Mouse (Mus musculus): ENCODE measurements around the gene Aox1. TPM values are rescaled to one million over a fixed set of nuclear protein-coding genes. Genes with fewer than 3 reads are reported as not detected.

Gene Aox1
- polyA plus RNA-seq, 1 experiment from 2014 or later, result 0.15 TPM

- ATAC-seq (ENCODE audit: low FRiP score, low TSS enrichment) (no peak), DNase-seq (ENCODE audit: low spot score) (no peak)
- no peak overlapping the region for H3K27ac ChIP-seq (replicated peaks)
- H3K36me3 ChIP-seq (ENCODE audit: control insufficient read depth, insufficient read depth, low read length), result no peaks in the 10 kb centered on the region
- no peak overlapping the region for H3K9ac ChIP-seq (ENCODE audit: low read length)
- no peaks in the 10 kb centered on the region for H3K27me3 ChIP-seq (ENCODE audit: control insufficient read depth, insufficient read depth, low read length)
- H3K4me2 ChIP-seq (replicated peaks; ENCODE audit: low read depth), result no peak overlapping the region
- TF ChIP-seq EP300 (optimal IDR thresholded peaks at IDR 0.05) (no peak), CTCF (IDR thresholded peaks at IDR 0.05; ENCODE audit: low read depth) (no peak)
- no peaks in the 10 kb centered on the region for H3K9me3 ChIP-seq (ENCODE audit: control insufficient read depth, low read length)
- no peak overlapping the region for H3K4me3 ChIP-seq (ENCODE audit: low read depth, low read length)
- no peaks in the 10 kb centered on the region for H3K4me1 ChIP-seq (replicated peaks; ENCODE audit: control insufficient read depth, insufficient read depth)
These were observed 83.7 kb downstream of the Aox1 start for GRCm38 (mm10) chr1:58113441-58113840.

- Histone ChIP-seq H3K27ac (replicated peaks) (no peak overlapping the region), H3K4me3 (ENCODE audit: low read depth, low read length) (no peak overlapping the region), H3K9me3 (ENCODE audit: control insufficient read depth, low read length) (no peaks in the 10 kb centered on the region), H3K4me1 (replicated peaks; ENCODE audit: control insufficient read depth, insufficient read depth) (no peaks in the 10 kb centered on the region), H3K4me2 (replicated peaks; ENCODE audit: low read depth) (no peak overlapping the region), H3K27me3 (ENCODE audit: control insufficient read depth, insufficient read depth, low read length) (no peaks in the 10 kb centered on the region), H3K9ac (ENCODE audit: low read length) (no peak overlapping the region), H3K36me3 (ENCODE audit: control insufficient read depth, insufficient read depth, low read length) (no peaks in the 10 kb centered on the region)
- WGBS, result 43% methylated on average over 6 of the region's 6 CpGs
- TF ChIP-seq EP300 (optimal IDR thresholded peaks at IDR 0.05) (no peak), CTCF (IDR thresholded peaks at IDR 0.05; ENCODE audit: low read depth) (no peak)
- no peak for ATAC-seq (ENCODE audit: low FRiP score, low TSS enrichment)
- no peak for DNase-seq (ENCODE audit: low spot score)
These were observed 84.4 kb downstream of the Aox1 start for GRCm38 (mm10) chr1:58114021-58114560.

DNA sequence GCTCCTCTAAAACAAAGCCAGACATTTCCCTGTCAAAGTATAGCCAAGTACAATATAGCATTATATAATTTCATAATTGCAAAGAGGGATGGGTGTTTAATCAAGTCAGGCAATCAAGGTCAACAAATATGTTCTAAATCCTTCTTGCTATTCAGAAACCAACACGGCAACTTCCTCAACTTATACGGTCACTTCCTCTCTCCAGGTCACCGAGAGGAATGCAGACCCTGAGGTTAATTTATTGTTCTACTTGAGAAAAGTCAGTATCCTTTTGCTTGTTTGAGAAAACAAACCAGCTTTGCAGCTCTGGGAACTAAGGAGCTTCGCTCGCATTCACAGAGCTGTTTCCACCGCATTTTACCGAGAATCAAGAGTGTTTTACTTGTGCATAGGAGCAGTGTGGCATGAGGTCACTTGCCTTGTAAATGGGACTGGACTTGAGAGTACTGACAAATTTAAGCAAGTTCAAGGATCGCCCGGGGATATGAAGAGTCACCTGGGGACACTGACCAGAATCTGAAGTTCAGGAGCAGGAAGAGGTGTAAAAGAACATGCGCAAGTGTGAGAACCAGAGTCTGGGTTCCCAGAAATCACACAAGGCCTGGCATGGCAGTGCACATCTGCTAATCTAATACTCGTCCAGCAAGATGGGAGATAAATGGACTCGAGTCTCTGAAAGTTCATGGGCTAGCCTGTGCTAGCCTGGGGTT is 85.1 kb downstream of the Aox1 start:
- WGBS, result 57% methylated on average over 12 of the region's 12 CpGs
- Histone ChIP-seq H3K4me3 (ENCODE audit: low read depth, low read length) (no peak overlapping the region), H3K4me2 (replicated peaks; ENCODE audit: low read depth) (no peak overlapping the region), H3K36me3 (ENCODE audit: control insufficient read depth, insufficient read depth, low read length) (no peaks in the 10 kb centered on the region), H3K9me3 (ENCODE audit: control insufficient read depth, low read length) (no peaks in the 10 kb centered on the region), H3K4me1 (replicated peaks; ENCODE audit: control insufficient read depth, insufficient read depth) (no peaks in the 10 kb centered on the region), H3K27ac (replicated peaks) (no peak overlapping the region), H3K9ac (ENCODE audit: low read length) (no peak overlapping the region), H3K27me3 (ENCODE audit: control insufficient read depth, insufficient read depth, low read length) (no peaks in the 10 kb centered on the region)
- no peak for ATAC-seq (ENCODE audit: low FRiP score, low TSS enrichment)
- DNase-seq (ENCODE audit: low spot score), result no peak
- TF ChIP-seq EP300 (optimal IDR thresholded peaks at IDR 0.05) (no peak), CTCF (IDR thresholded peaks at IDR 0.05; ENCODE audit: low read depth) (no peak)

- ATAC-seq (ENCODE audit: low FRiP score, low TSS enrichment) (no peak), DNase-seq (ENCODE audit: low spot score) (no peak)
- no peaks in the 10 kb centered on the region for H3K9me3 ChIP-seq (ENCODE audit: control insufficient read depth, low read length)
- no peak overlapping the region for H3K4me2 ChIP-seq (replicated peaks; ENCODE audit: low read depth)
- H3K4me1 ChIP-seq (replicated peaks; ENCODE audit: control insufficient read depth, insufficient read depth), result no peaks in the 10 kb centered on the region
- H3K9ac ChIP-seq (ENCODE audit: low read length), result no peak overlapping the region
- WGBS, result 89% methylated on average over 3 of the region's 3 CpGs
- no peaks in the 10 kb centered on the region for H3K36me3 ChIP-seq (ENCODE audit: control insufficient read depth, insufficient read depth, low read length)
- H3K4me3 ChIP-seq (ENCODE audit: low read depth, low read length), result no peak overlapping the region
- no peaks in the 10 kb centered on the region for H3K27me3 ChIP-seq (ENCODE audit: control insufficient read depth, insufficient read depth, low read length)
- no peak overlapping the region for H3K27ac ChIP-seq (replicated peaks)
- TF ChIP-seq EP300 (optimal IDR thresholded peaks at IDR 0.05) (no peak), CTCF (IDR thresholded peaks at IDR 0.05; ENCODE audit: low read depth) (no peak)
These were observed 88.5 kb downstream of the Aox1 start for GRCm38 (mm10) chr1:58118231-58118630.

- DNase-seq (ENCODE audit: low spot score) (no peak), ATAC-seq (ENCODE audit: low FRiP score, low TSS enrichment) (no peak)
- no peak for TF ChIP-seq CTCF (IDR thresholded peaks at IDR 0.05; ENCODE audit: low read depth)
- TF ChIP-seq EP300 (optimal IDR thresholded peaks at IDR 0.05), result no peak
These were observed 95.2 kb downstream of the Aox1 start for GRCm38 (mm10) chr1:58124901-58125300.

GRCm38 (mm10) chr1:58137891-58138290 is 108.2 kb downstream of the Aox1 start:
- H3K36me3 ChIP-seq (ENCODE audit: control insufficient read depth, insufficient read depth, low read length), result no peaks in the 10 kb centered on the region
- H3K27me3 ChIP-seq (ENCODE audit: control insufficient read depth, insufficient read depth, low read length), result no peaks in the 10 kb centered on the region
- H3K9me3 ChIP-seq (ENCODE audit: control insufficient read depth, low read length), result no peaks in the 10 kb centered on the region
- no peak for DNase-seq (ENCODE audit: low spot score)
- no peak for ATAC-seq (ENCODE audit: low FRiP score, low TSS enrichment)
- H3K9ac ChIP-seq (ENCODE audit: low read length), result no peak overlapping the region
- TF ChIP-seq CTCF (IDR thresholded peaks at IDR 0.05; ENCODE audit: low read depth) (no peak), EP300 (optimal IDR thresholded peaks at IDR 0.05) (no peak)
- H3K4me3 ChIP-seq (ENCODE audit: low read depth, low read length), result no peak overlapping the region
- H3K4me1 ChIP-seq (replicated peaks; ENCODE audit: control insufficient read depth, insufficient read depth), result no peaks in the 10 kb centered on the region
- H3K4me2 ChIP-seq (replicated peaks; ENCODE audit: low read depth), result no peak overlapping the region
- H3K27ac ChIP-seq (replicated peaks), result no peak overlapping the region

More at GRCm38 (mm10) chr1:58124901-58125300, 95.2 kb downstream of the Aox1 start:
- Histone ChIP-seq H3K9me3 (ENCODE audit: control insufficient read depth, low read length) (no peaks in the 10 kb centered on the region), H3K27ac (replicated peaks) (no peak overlapping the region), H3K4me2 (replicated peaks; ENCODE audit: low read depth) (no peak overlapping the region), H3K27me3 (ENCODE audit: control insufficient read depth, insufficient read depth, low read length) (no peaks in the 10 kb centered on the region), H3K4me3 (ENCODE audit: low read depth, low read length) (no peak overlapping the region), H3K9ac (ENCODE audit: low read length) (no peak overlapping the region), H3K36me3 (ENCODE audit: control insufficient read depth, insufficient read depth, low read length) (no peaks in the 10 kb centered on the region), H3K4me1 (replicated peaks; ENCODE audit: control insufficient read depth, insufficient read depth) (no peaks in the 10 kb centered on the region)
- 71% methylated on average over 8 of the region's 8 CpGs for WGBS

Data from stomach, postnatal 0 days (tissue).